Mouse (Mus musculus) midbrain, embryonic 10.5 days (tissue): ENCODE results near the gene Bri3. TPM values are rescaled to one million over a fixed set of nuclear protein-coding genes. Genes with fewer than 3 reads are reported as not detected.

Experiments
- DNase-seq: peaks from one replicate; pipeline ENCODE4 v3.0.0-alpha.2; 2017; ENCODE audit warnings: low spot score
- H3K27ac ChIP-seq: fragments of 300-500 bp; sonication (generic); replicated peaks from 2 replicates; pipeline ENCODE4 v1.5.1; 2016; ENCODE audit warnings: mild to moderate bottlenecking
- H3K27me3 ChIP-seq: fragments of 300-500 bp; sonication (generic); 2 replicates; pipeline ENCODE4 v1.6.1; 2016; ENCODE audit warnings: low read depth, mild to moderate bottlenecking; ENCODE audit not compliant: poor library complexity, severe bottlenecking
- H3K36me3 ChIP-seq: fragments of 300-500 bp; sonication (generic); 2 replicates; pipeline ENCODE4 v1.6.1; 2016; ENCODE audit warnings: mild to moderate bottlenecking, moderate library complexity
- H3K4me1 ChIP-seq: fragments of 300-500 bp; sonication (generic); 2 replicates; pipeline ENCODE4 v1.6.1; 2016
- H3K4me3 ChIP-seq: fragments of 300-500 bp; sonication (generic); 2 replicates; pipeline ENCODE4 v1.5.1; 2016; ENCODE audit warnings: mild to moderate bottlenecking, moderate library complexity
- H3K9me3 ChIP-seq: fragments of 300-500 bp; sonication (generic); replicated peaks from 2 replicates; pipeline ENCODE4 v1.6.1; 2016; ENCODE audit warnings: mild to moderate bottlenecking
- WGBS: fragments of 180-500 bp; shearing (Covaris S2); methylation state at CpG from one replicate; pipeline ENCODE4 v1.1.7; 2016; 5-methylcytosine and 5-hydroxymethylcytosine counted together
- polyA plus RNA-seq: library from polyadenylated mRNA; unstranded; fragments of >200 nt; fragmentation: Nextera tagmentation; extraction: Ambion mirVana; gene quantifications from 2 replicates; pipeline ENCODE4 v1.2.1, GENCODE M21; 2016

Gene Bri3
- polyA plus RNA-seq, 1 experiment from 2014 or later: 116 TPM

- Histone ChIP-seq H3K4me1 (no peaks in the 10 kb centered on the region), H3K27me3 (no peaks in the 10 kb centered on the region), H3K9me3 (peaks cover 9% of the 10 kb centered on the region), H3K36me3 (no peaks in the 10 kb centered on the region), H3K4me3 (no peak overlapping the region), H3K27ac (no peak overlapping the region)
- 89% methylated on average over 7 of the region's 7 CpGs for WGBS
- DNase-seq: no peak
Observed at GRCm38 (mm10) chr5:144246669-144247068, 2.4 kb downstream of the Bri3 start.

GRCm38 (mm10) chr5:144247307-144247706, 3.1 kb downstream of the Bri3 start:
- 82% methylated on average over 10 of the region's 10 CpGs for WGBS
- Histone ChIP-seq H3K4me3 (no peak overlapping the region), H3K27me3 (no peaks in the 10 kb centered on the region)

GRCm38 (mm10) chr5:144247906-144248585, 3.8 kb downstream of the Bri3 start:
- Histone ChIP-seq H3K4me3 (no peak overlapping the region), H3K9me3 (peaks cover 9% of the 10 kb centered on the region), H3K27me3 (no peaks in the 10 kb centered on the region), H3K4me1 (no peaks in the 10 kb centered on the region), H3K36me3 (no peaks in the 10 kb centered on the region), H3K27ac (no peak overlapping the region)
- WGBS: 90% methylated on average over 10 of the region's 10 CpGs
- no peak for DNase-seq

More at GRCm38 (mm10) chr5:144247307-144247706, 3.1 kb downstream of the Bri3 start:
- Histone ChIP-seq H3K9me3 (peaks cover 9% of the 10 kb centered on the region), H3K36me3 (no peaks in the 10 kb centered on the region), H3K4me1 (no peaks in the 10 kb centered on the region), H3K27ac (no peak overlapping the region)
- no peak for DNase-seq

- H3K4me1 ChIP-seq: peaks cover 8% of the 10 kb centered on the region
- no peak overlapping the region for H3K27ac ChIP-seq
- 72% methylated on average over 3 of the region's 3 CpGs for WGBS
- no peaks in the 10 kb centered on the region for H3K36me3 ChIP-seq
- peaks cover 9% of the 10 kb centered on the region for H3K9me3 ChIP-seq
- H3K4me3 ChIP-seq: no peak overlapping the region
- DNase-seq: no peak
- H3K27me3 ChIP-seq: no peaks in the 10 kb centered on the region
Observed at GRCm38 (mm10) chr5:144249871-144250270, 5.6 kb downstream of the Bri3 start.

GRCm38 (mm10) chr5:144251876-144252577, 7.8 kb downstream of the Bri3 start:
- peaks cover 9% of the 10 kb centered on the region for H3K9me3 ChIP-seq
- 93% methylated on average over 13 of the region's 13 CpGs for WGBS
- H3K27ac ChIP-seq: no peak overlapping the region
- no peaks in the 10 kb centered on the region for H3K36me3 ChIP-seq
- H3K27me3 ChIP-seq: no peaks in the 10 kb centered on the region
- H3K4me3 ChIP-seq: no peak overlapping the region
- peaks cover 16% of the 10 kb centered on the region for H3K4me1 ChIP-seq
- DNase-seq: no peak

- Histone ChIP-seq H3K27me3 (no peaks in the 10 kb centered on the region), H3K9me3 (peaks cover 9% of the 10 kb centered on the region), H3K4me3 (no peak overlapping the region), H3K4me1 (peaks cover 28% of the 10 kb centered on the region), H3K27ac (no peak overlapping the region), H3K36me3 (peaks cover 11% of the 10 kb centered on the region)
- WGBS: 76% methylated on average over 4 of the region's 4 CpGs
- no peak for DNase-seq
Observed at GRCm38 (mm10) chr5:144253212-144253611, 9.0 kb downstream of the Bri3 start.

GRCm38 (mm10) chr5:144254122-144254810, 10.0 kb downstream of the Bri3 start:
- DNase-seq: no peak
- Histone ChIP-seq H3K4me1 (peaks cover 39% of the 10 kb centered on the region), H3K4me3 (peak overlapping the region; percentile 92), H3K36me3 (peaks cover 21% of the 10 kb centered on the region), H3K27ac (peak overlapping the region; percentile 96), H3K9me3 (peaks cover 9% of the 10 kb centered on the region), H3K27me3 (no peaks in the 10 kb centered on the region)
- WGBS: 60% methylated on average over 16 of the region's 16 CpGs

GRCm38 (mm10) chr5:144254811-144255631, 10.8 kb downstream of the Bri3 start:
- peak overlapping the region; percentile 96 for H3K27ac ChIP-seq
- H3K4me1 ChIP-seq: peaks cover 44% of the 10 kb centered on the region
- peak; percentile 92 for DNase-seq
- no peaks in the 10 kb centered on the region for H3K27me3 ChIP-seq
- 1% methylated on average over 80 of the region's 84 CpGs for WGBS
- peaks cover 6% of the 10 kb centered on the region for H3K9me3 ChIP-seq
- H3K4me3 ChIP-seq: peak overlapping the region; percentile 92
- peaks cover 28% of the 10 kb centered on the region for H3K36me3 ChIP-seq

- Histone ChIP-seq H3K4me3 (peak overlapping the region; percentile 92), H3K27me3 (no peaks in the 10 kb centered on the region), H3K4me1 (peaks cover 53% of the 10 kb centered on the region), H3K27ac (peak overlapping the region; percentile 96), H3K36me3 (peaks cover 37% of the 10 kb centered on the region), H3K9me3 (no peaks in the 10 kb centered on the region)
- peak; percentile 76 for DNase-seq
- WGBS: under 1% methylated on average over 40 of the region's 40 CpGs
Observed at GRCm38 (mm10) chr5:144255632-144256540, 11.6 kb downstream of the Bri3 start.

GRCm38 (mm10) chr5:144256541-144256870, 12.3 kb downstream of the Bri3 start:
- Histone ChIP-seq H3K27me3 (no peaks in the 10 kb centered on the region), H3K36me3 (peaks cover 43% of the 10 kb centered on the region), H3K4me3 (peak overlapping the region; percentile 92), H3K4me1 (peaks cover 53% of the 10 kb centered on the region), H3K27ac (peak overlapping the region; percentile 96), H3K9me3 (no peaks in the 10 kb centered on the region)
- DNase-seq: no peak
- WGBS: 15% methylated on average over 7 of the region's 7 CpGs

GRCm38 (mm10) chr5:144256888-144257287, 12.7 kb downstream of the Bri3 start:
- H3K27me3 ChIP-seq: no peaks in the 10 kb centered on the region
- WGBS: 42% methylated on average over 1 of the region's 1 CpGs
- no peaks in the 10 kb centered on the region for H3K9me3 ChIP-seq
- H3K4me3 ChIP-seq: peak overlapping the region; percentile 92
- no peak for DNase-seq
- H3K36me3 ChIP-seq: peaks cover 47% of the 10 kb centered on the region
- H3K27ac ChIP-seq: peak overlapping the region; percentile 96
- peaks cover 54% of the 10 kb centered on the region for H3K4me1 ChIP-seq
